In the genomic region with DNA sequence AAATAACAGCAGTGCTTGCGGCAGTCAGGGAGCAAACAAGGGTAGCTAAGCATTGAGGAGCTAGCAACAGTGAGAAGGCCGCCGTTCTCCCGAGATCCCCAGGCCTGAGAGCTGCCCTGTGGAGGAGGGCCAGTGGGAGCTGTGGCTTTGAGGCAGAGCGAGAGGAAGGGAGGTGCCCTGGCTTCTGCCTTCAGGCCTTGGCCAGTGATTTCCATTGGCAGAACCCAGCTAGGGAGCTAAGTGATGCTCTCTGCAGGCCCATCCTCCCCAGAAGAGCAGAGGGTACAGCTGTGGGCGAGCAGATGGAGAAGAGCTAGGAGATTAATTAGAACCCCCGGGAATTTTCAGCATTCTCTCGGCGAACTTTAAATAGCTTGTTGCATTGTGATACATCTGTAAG, we compare ENCODE assay signal across 8 mouse cellular contexts. TPM values are rescaled to one million over a fixed set of nuclear protein-coding genes. Genes with fewer than 3 reads are reported as not detected.
DNase-seq lines count a peak whose midpoint lies in the region; ATAC-seq and TF ChIP-seq lines count a peak whose summit lies in the region.

No protein-coding gene starts in this region.

- H3K4me3 ChIP-seq in heart, embryonic 11.5 days (ENCODE audit: low read depth, low read length) = no peak overlapping the region
- no peak overlapping the region for H3K4me3 ChIP-seq in hindbrain, postnatal 0 days (ENCODE audit: low read length)
- no peak overlapping the region for H3K4me3 ChIP-seq in midbrain, embryonic 12.5 days

- TF ChIP-seq CTCF in hindbrain, postnatal 0 days (IDR thresholded peaks at IDR 0.05; ENCODE audit: low read depth) = no peak

- no peak overlapping the region for H3K27ac ChIP-seq in heart, embryonic 11.5 days (ENCODE audit: low read depth, low read length)
- peak overlapping the region; percentile 36; the same call in 1 of the 2 replicates for H3K27ac ChIP-seq in hindbrain, postnatal 0 days
- peak overlapping the region; percentile 64 for H3K27ac ChIP-seq in midbrain, embryonic 12.5 days (replicated peaks)

- H3K9me3 ChIP-seq in heart, embryonic 11.5 days (replicated peaks; ENCODE audit: control insufficient read depth, low read length) = no peaks in the 10 kb centered on the region
- no peaks in the 10 kb centered on the region for H3K9me3 ChIP-seq in hindbrain, postnatal 0 days (ENCODE audit: low read length)
- no peaks in the 10 kb centered on the region for H3K9me3 ChIP-seq in midbrain, embryonic 12.5 days

- H3K4me2 ChIP-seq in heart, embryonic 11.5 days = no peak overlapping the region
- no peak overlapping the region for H3K4me2 ChIP-seq in hindbrain, postnatal 0 days (ENCODE audit: low read depth, low read length)
- H3K4me2 ChIP-seq in midbrain, embryonic 12.5 days (replicated peaks) = no peak overlapping the region

- no peak overlapping the region for H3K9ac ChIP-seq in heart, embryonic 11.5 days (ENCODE audit: low read depth, low read length)
- no peak overlapping the region for H3K9ac ChIP-seq in hindbrain, postnatal 0 days (replicated peaks; ENCODE audit: low read length)
- no peak overlapping the region for H3K9ac ChIP-seq in midbrain, embryonic 12.5 days (replicated peaks)

- peak; percentile 62 to 72 for DNase-seq in heart, adult 18-20 months
- DNase-seq in cerebellum, adult 11-12 months = peak; percentile 57
- peak; percentile 30 for DNase-seq in gastrocnemius, adult 18-20 months (ENCODE audit: low spot score)
- DNase-seq in hindbrain, postnatal 0 days (ENCODE audit: low spot score) = peak; percentile 51
- DNase-seq in spleen, postnatal 10 days (ENCODE audit: low spot score in 2 of 2) = no peak

- no peak for ATAC-seq in heart, embryonic 11.5 days (replicated peaks; ENCODE audit: insufficient number of reproducible peaks, low FRiP score, low TSS enrichment)
- ATAC-seq in hindbrain, postnatal 0 days = peak; percentile 87
- peak; percentile 91 for ATAC-seq in midbrain, embryonic 12.5 days (ENCODE audit: low FRiP score, low read depth)
- ATAC-seq in activated CD4-positive, CD25-positive, alpha-beta regulatory T cell, adult 4 months = no peak

- 52% methylated on average over 9 of the region's 9 CpGs for WGBS in heart, embryonic 11.5 days (ENCODE audit: insufficient replicate concordance)
- WGBS in hindbrain, postnatal 0 days = 20% methylated on average over 9 of the region's 9 CpGs
- 29% methylated on average over 9 of the region's 9 CpGs for WGBS in midbrain, embryonic 12.5 days

- H3K36me3 ChIP-seq in heart, embryonic 11.5 days (ENCODE audit: control insufficient read depth, insufficient read depth, low read length) = no peaks in the 10 kb centered on the region
- no peaks in the 10 kb centered on the region for H3K36me3 ChIP-seq in hindbrain, postnatal 0 days (ENCODE audit: insufficient read depth, low read length)
- no peaks in the 10 kb centered on the region for H3K36me3 ChIP-seq in midbrain, embryonic 12.5 days

- H3K27me3 ChIP-seq in heart, embryonic 11.5 days (ENCODE audit: control insufficient read depth, insufficient read depth, low read length) = no peaks in the 10 kb centered on the region
- no peaks in the 10 kb centered on the region for H3K27me3 ChIP-seq in hindbrain, postnatal 0 days (ENCODE audit: insufficient read depth, low read length)
- no peaks in the 10 kb centered on the region for H3K27me3 ChIP-seq in midbrain, embryonic 12.5 days

- peaks cover 8% of the 10 kb centered on the region for H3K4me1 ChIP-seq in heart, embryonic 11.5 days (ENCODE audit: control insufficient read depth, insufficient read depth, low read length)
- H3K4me1 ChIP-seq in hindbrain, postnatal 0 days (ENCODE audit: insufficient read depth, low read length) = peaks cover 2% of the 10 kb centered on the region; the same call in 1 of the 2 replicates
- H3K4me1 ChIP-seq in midbrain, embryonic 12.5 days = peaks cover 12% of the 10 kb centered on the region; the same call in 1 of the 2 replicates

RNA-seq across cellular contexts. Expression of gene Myo6, which starts 8.8 kb away (rescaled TPM):
- total RNA-seq in heart, adult 18-20 months (2021) = 10 to 100 TPM; 10.5 to 10.8 TPM
- polyA plus RNA-seq in heart, embryonic 11.5 days (2014; fragmentation: Nextera tagmentation; extraction: Ambion mirVana) = 13.9 and 14.1 TPM in 2 replicates
- 1 to 10 TPM; 7.1 to 8.8 TPM for total RNA-seq in gastrocnemius, adult 18-20 months (2021)
- 48.4 and 53.6 TPM in 2 replicates for total RNA-seq in hindbrain, postnatal 0 days (2014; rRNA removed)
- polyA plus RNA-seq in hindbrain, postnatal 0 days (2015; fragmentation: Nextera tagmentation; extraction: Ambion mirVana) = 32.6 and 35.9 TPM in 2 replicates
- 11.8 and 15.1 TPM in 2 replicates for polyA plus RNA-seq in midbrain, embryonic 12.5 days (2016; fragmentation: Nextera tagmentation; extraction: Ambion mirVana)
- polyA plus RNA-seq in activated CD4-positive, CD25-positive, alpha-beta regulatory T cell, adult 4 months (2017; shearing (Covaris generic)) = 10 to 100 TPM; 24.1 to 31.3 TPM

Comparison
In these comparisons a context has a peak if more than half of its experiments do, and no peak if none do; other contexts are left out.
1. DNase-seq: peak in heart, adult 18-20 months (2 of 2), cerebellum, adult 11-12 months (single experiment), gastrocnemius, adult 18-20 months (single experiment) and hindbrain, postnatal 0 days (single experiment); none in spleen, postnatal 10 days (0 of 2).
2. ATAC-seq: peak in hindbrain, postnatal 0 days (single experiment) and midbrain, embryonic 12.5 days (single experiment); none in heart, embryonic 11.5 days (single experiment) and activated CD4-positive, CD25-positive, alpha-beta regulatory T cell, adult 4 months (single experiment).